Mouse (Mus musculus): ENCODE results near the gene Sipa1l1. TPM values are rescaled to one million over a fixed set of nuclear protein-coding genes. Genes with fewer than 3 reads are reported as not detected.
A peak's percentile ranks its signal among the peaks of the same experiment; 100 is the strongest.

The Sipa1l1 gene
- polyA plus RNA-seq, 1 experiment from 2014 or later, result 32.8 TPM

DNA sequence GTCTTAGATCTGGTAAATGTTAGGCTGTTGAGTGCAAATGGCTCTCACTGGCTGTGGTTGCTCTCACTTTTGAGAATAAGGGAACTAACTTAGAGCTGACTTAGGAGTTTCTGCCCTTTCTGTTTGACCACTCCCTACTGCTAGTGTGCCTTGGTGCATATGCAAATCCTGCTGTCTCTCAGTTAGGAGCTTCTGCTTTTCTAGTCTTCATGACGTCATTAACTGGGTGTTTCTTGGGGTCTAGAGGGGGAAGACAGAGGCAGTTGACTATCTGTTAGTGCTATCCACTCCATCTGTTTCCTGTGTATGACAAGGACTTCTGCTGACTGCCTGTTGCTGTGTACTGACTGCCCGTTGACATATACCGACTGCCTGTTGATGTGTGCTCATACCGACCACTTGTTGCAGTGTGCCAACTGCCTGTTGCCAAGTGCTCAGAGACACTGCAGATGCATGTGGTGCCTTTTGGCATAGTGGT lies 56.7 kb downstream of the Sipa1l1 start:
- Histone ChIP-seq H3K36me3 (ENCODE audit: control insufficient read depth, insufficient read depth, low read length) (no peaks in the 10 kb centered on the region), H3K4me2 (ENCODE audit: low read depth, low read length) (no peak overlapping the region), H3K9ac (ENCODE audit: low read length) (no peak overlapping the region), H3K27ac (ENCODE audit: low read length) (no peak overlapping the region), H3K9me3 (replicated peaks; ENCODE audit: control insufficient read depth, low read length) (no peaks in the 10 kb centered on the region), H3K27me3 (ENCODE audit: control insufficient read depth, insufficient read depth, low read length) (no peaks in the 10 kb centered on the region), H3K4me3 (replicated peaks; ENCODE audit: low read length) (no peak overlapping the region), H3K4me1 (ENCODE audit: control insufficient read depth, insufficient read depth, low read length) (peaks cover 11% of the 10 kb centered on the region; the same call in 1 of the 2 replicates)
- WGBS, result 42% methylated on average over 4 of the region's 4 CpGs
- ATAC-seq (ENCODE audit: insufficient read depth, low FRiP score), result peak; percentile 44; the same call in 1 of the 2 replicates

DNA sequence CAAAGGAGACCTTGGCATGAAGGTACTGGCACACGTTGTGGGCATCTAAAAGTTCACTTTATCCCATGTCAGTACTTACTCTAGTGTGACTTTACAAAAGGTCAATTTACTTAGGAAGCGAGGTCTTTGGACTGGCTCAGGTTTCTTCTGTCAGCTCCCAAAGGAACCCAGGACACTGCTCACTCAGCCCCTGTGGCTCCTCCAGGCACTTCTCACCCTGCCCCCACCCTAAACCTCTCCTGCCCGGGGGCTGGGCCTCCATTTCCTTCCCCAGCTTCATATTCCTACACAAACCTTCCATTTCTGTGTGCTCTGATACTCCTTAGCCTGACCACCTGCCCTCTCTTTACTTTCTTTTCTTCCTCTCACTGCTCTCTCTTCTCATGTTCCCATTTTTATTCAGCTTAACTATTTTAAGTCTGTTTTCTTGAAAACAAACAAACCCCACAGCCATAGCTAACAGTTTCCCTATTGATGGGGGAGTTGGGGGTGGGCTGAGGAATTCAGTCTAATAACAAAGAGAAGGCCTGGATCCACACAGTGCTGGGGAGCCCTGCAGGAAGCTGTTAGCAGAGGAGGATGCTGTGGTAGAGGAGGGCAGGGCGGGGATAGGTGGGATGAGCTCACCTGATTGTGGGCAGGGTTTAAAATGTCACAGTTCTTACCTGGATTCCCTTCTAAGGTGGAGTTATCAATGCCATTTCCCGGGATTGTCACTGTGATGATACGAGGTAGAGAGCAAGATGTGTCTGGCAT lies 57.4 kb downstream of the Sipa1l1 start:
- Histone ChIP-seq H3K27me3 (ENCODE audit: control insufficient read depth, insufficient read depth, low read length) (no peaks in the 10 kb centered on the region), H3K4me1 (ENCODE audit: control insufficient read depth, insufficient read depth, low read length) (peaks cover 17% of the 10 kb centered on the region; the same call in 1 of the 2 replicates), H3K9ac (ENCODE audit: low read length) (no peak overlapping the region), H3K36me3 (ENCODE audit: control insufficient read depth, insufficient read depth, low read length) (no peaks in the 10 kb centered on the region), H3K4me2 (ENCODE audit: low read depth, low read length) (no peak overlapping the region), H3K4me3 (replicated peaks; ENCODE audit: low read length) (no peak overlapping the region), H3K9me3 (replicated peaks; ENCODE audit: control insufficient read depth, low read length) (no peaks in the 10 kb centered on the region), H3K27ac (ENCODE audit: low read length) (no peak overlapping the region)
- 48% methylated on average over 6 of the region's 6 CpGs for WGBS
- no peak for ATAC-seq (ENCODE audit: insufficient read depth, low FRiP score)

DNA sequence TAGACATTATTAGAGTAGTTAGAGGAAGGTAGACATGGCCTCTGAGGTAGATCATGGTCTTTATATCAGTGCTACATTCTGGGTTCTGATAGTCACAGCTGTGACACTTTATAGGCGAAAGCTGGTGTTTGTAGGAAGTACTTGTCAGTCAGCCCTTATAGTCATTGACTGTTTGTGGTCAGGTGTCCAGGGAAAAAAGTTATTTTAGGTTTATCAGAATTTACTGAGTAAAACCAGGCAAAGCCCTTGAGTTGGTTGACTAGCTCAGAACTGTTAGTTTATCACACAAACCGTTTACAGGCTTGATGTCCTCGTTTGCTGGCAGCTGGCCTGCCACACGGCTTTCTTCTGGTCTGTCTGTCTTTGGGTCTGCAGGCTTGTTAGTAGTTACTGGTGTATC lies 61.0 kb downstream of the Sipa1l1 start:
- Histone ChIP-seq H3K9me3 (replicated peaks; ENCODE audit: control insufficient read depth, low read length) (no peaks in the 10 kb centered on the region), H3K4me1 (ENCODE audit: control insufficient read depth, insufficient read depth, low read length) (peaks cover 23% of the 10 kb centered on the region), H3K4me2 (ENCODE audit: low read depth, low read length) (no peak overlapping the region), H3K4me3 (replicated peaks; ENCODE audit: low read length) (no peak overlapping the region), H3K36me3 (ENCODE audit: control insufficient read depth, insufficient read depth, low read length) (no peaks in the 10 kb centered on the region), H3K27ac (ENCODE audit: low read length) (no peak overlapping the region), H3K9ac (ENCODE audit: low read length) (no peak overlapping the region), H3K27me3 (ENCODE audit: control insufficient read depth, insufficient read depth, low read length) (no peaks in the 10 kb centered on the region)
- no peak for ATAC-seq (ENCODE audit: insufficient read depth, low FRiP score)
- WGBS, result 60% methylated on average over 4 of the region's 4 CpGs

DNA sequence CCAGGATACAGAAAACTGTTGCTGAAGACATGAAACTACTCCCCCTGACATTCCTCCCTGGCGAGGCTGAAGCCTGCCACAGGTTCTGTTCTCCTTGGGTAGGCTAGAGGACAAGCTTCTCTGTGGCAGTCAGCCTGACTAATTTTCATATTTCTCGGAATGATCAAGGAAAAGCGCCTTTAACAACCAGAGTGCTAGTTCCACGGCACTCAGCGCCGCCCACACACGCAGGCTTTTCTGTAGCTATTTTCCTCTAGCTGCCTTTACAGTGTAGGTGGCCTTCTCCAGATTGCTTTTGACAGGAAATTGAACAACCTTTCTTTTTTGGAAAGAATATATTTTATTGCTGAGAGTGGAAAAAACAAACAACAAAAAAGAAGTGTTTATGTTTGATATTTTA lies 62.1 kb downstream of the Sipa1l1 start:
- no peak overlapping the region for H3K4me2 ChIP-seq (ENCODE audit: low read depth, low read length)
- H3K27ac ChIP-seq (ENCODE audit: low read length), result no peak overlapping the region
- peaks cover 20% of the 10 kb centered on the region for H3K4me1 ChIP-seq (ENCODE audit: control insufficient read depth, insufficient read depth, low read length)
- no peaks in the 10 kb centered on the region for H3K36me3 ChIP-seq (ENCODE audit: control insufficient read depth, insufficient read depth, low read length)
- no peak for ATAC-seq (ENCODE audit: insufficient read depth, low FRiP score)
- H3K27me3 ChIP-seq (ENCODE audit: control insufficient read depth, insufficient read depth, low read length), result no peaks in the 10 kb centered on the region
- 63% methylated on average over 7 of the region's 7 CpGs for WGBS
- H3K9me3 ChIP-seq (replicated peaks; ENCODE audit: control insufficient read depth, low read length), result no peaks in the 10 kb centered on the region
- no peak overlapping the region for H3K4me3 ChIP-seq (replicated peaks; ENCODE audit: low read length)
- H3K9ac ChIP-seq (ENCODE audit: low read length), result no peak overlapping the region

DNA sequence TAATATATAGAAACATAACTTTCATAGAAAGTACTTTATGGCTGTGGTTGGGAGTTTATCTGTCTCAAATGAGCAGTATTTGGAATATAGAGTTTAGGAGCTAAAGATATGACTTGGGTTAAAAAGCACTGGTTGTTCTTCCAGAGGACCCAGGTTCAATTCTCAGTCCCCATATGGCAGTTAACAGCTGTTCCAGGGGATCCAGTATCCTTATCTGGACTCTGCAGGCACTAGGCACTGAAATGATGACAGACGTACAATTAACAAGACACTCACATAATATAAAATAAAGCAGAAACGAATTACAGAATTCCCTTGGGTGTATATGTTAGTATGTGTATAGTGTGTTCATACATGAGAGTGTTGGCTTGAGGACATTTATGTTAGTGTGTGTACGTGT lies 64.1 kb downstream of the Sipa1l1 start:
- H3K36me3 ChIP-seq (ENCODE audit: control insufficient read depth, insufficient read depth, low read length), result no peaks in the 10 kb centered on the region
- H3K9ac ChIP-seq (ENCODE audit: low read length), result no peak overlapping the region
- H3K4me1 ChIP-seq (ENCODE audit: control insufficient read depth, insufficient read depth, low read length), result peaks cover 21% of the 10 kb centered on the region
- no peak overlapping the region for H3K4me2 ChIP-seq (ENCODE audit: low read depth, low read length)
- WGBS, result 80% methylated on average over 3 of the region's 3 CpGs
- H3K27me3 ChIP-seq (ENCODE audit: control insufficient read depth, insufficient read depth, low read length), result no peaks in the 10 kb centered on the region
- no peak for ATAC-seq (ENCODE audit: insufficient read depth, low FRiP score)
- H3K9me3 ChIP-seq (replicated peaks; ENCODE audit: control insufficient read depth, low read length), result no peaks in the 10 kb centered on the region
- no peak overlapping the region for H3K4me3 ChIP-seq (replicated peaks; ENCODE audit: low read length)
- H3K27ac ChIP-seq (ENCODE audit: low read length), result no peak overlapping the region

DNA sequence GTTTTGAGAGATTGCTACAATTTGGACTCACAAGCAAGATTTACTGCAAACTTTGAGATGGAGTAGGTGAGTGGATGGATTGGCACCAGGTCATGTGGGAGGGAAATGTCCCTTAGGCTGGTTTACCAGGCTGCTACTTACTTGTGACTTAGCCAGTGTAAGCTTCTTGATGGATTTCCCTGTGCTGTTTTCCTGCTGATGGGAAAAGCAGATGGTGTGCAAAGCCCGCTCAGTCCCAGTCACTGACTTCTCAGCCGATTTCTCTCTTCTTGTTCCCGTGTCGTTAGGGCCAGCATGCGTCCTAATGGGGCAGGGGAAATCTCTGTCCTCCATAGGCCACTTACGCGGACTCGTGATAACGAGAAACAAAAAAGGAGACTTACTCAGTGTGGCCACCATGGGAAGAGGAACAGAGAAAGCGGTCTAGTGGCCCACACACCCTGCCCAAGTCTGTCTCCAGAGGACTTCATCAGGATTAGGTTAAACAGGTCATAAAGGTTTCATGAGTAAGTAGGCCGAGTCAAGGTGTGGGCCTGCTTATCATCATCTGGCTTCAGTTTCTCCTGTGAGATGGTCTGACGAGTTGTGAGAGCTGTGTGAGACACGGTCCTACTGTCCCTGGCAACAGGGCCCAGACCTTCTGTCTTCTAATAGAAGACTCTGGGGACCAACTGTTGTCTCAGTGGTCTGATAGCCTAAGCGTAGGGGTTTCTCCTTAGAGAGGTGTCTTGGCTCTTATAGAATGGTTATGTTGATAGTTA lies 65.5 kb downstream of the Sipa1l1 start:
- H3K4me3 ChIP-seq (replicated peaks; ENCODE audit: low read length), result no peak overlapping the region
- no peak overlapping the region for H3K27ac ChIP-seq (ENCODE audit: low read length)
- H3K9me3 ChIP-seq (replicated peaks; ENCODE audit: control insufficient read depth, low read length), result no peaks in the 10 kb centered on the region
- H3K4me2 ChIP-seq (ENCODE audit: low read depth, low read length), result no peak overlapping the region
- H3K36me3 ChIP-seq (ENCODE audit: control insufficient read depth, insufficient read depth, low read length), result no peaks in the 10 kb centered on the region
- no peaks in the 10 kb centered on the region for H3K27me3 ChIP-seq (ENCODE audit: control insufficient read depth, insufficient read depth, low read length)
- no peak for ATAC-seq (ENCODE audit: insufficient read depth, low FRiP score)
- H3K4me1 ChIP-seq (ENCODE audit: control insufficient read depth, insufficient read depth, low read length), result peaks cover 24% of the 10 kb centered on the region
- 85% methylated on average over 14 of the region's 14 CpGs for WGBS
- H3K9ac ChIP-seq (ENCODE audit: low read length), result no peak overlapping the region

DNA sequence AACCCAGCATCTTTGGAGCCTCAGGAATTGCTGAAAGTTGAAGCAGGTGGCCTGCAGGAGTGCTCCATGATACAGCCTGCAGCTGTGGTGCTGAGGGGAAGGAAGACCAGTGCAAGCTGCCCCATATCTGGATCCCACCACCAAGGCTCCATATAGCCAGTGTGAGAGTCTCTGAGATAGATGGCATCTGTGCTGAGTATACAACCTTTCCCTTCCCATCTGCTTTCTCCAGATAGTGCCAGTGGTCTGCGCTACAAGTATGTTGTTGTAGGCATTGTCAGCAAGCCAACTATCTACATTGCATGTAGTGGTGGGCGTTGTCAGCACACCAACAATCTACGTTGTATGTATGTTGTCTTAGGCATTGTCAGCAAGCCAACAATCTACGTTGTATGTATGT lies 68.0 kb downstream of the Sipa1l1 start:
- no peak overlapping the region for H3K27ac ChIP-seq (ENCODE audit: low read length)
- 84% methylated on average over 4 of the region's 4 CpGs for WGBS

DNA sequence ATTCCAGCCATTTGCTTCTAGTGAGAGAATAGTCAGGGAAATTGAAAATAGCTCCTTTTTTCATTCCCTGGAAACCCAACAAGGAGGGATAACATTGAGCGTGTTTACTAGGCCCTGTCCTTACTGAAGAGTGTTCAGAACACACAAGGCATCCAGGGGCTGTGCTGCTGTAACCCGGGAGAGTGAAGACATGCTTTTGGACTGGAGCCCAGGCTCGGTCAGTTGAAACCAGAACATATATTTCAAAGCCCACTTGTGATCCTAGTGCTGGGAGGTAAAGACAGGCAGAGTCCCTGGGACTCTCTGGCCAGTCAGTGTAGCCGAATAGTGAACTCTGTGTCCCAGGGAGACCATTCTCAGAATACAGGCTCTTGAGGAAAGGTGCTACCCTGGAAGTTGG lies 68.8 kb downstream of the Sipa1l1 start:
- ATAC-seq (ENCODE audit: insufficient read depth, low FRiP score), result peak; percentile 29; the same call in 1 of the 2 replicates
- no peaks in the 10 kb centered on the region for H3K27me3 ChIP-seq (ENCODE audit: control insufficient read depth, insufficient read depth, low read length)
- no peaks in the 10 kb centered on the region for H3K36me3 ChIP-seq (ENCODE audit: control insufficient read depth, insufficient read depth, low read length)
- no peak overlapping the region for H3K4me3 ChIP-seq (replicated peaks; ENCODE audit: low read length)
- 0 out of 2 replicates have a peak, but pooled peaks cover 6% of the 10 kb centered on the region for H3K4me1 ChIP-seq (ENCODE audit: control insufficient read depth, insufficient read depth, low read length)
- H3K9me3 ChIP-seq (replicated peaks; ENCODE audit: control insufficient read depth, low read length), result no peaks in the 10 kb centered on the region
- no peak overlapping the region for H3K9ac ChIP-seq (ENCODE audit: low read length)
- H3K27ac ChIP-seq (ENCODE audit: low read length), result peak overlapping the region; percentile 27; the same call in 1 of the 2 replicates
- WGBS, result 57% methylated on average over 4 of the region's 4 CpGs
- no peak overlapping the region for H3K4me2 ChIP-seq (ENCODE audit: low read depth, low read length)

More for the DNA sequence above, 68.0 kb downstream of the Sipa1l1 start:
- no peak overlapping the region for H3K9ac ChIP-seq (ENCODE audit: low read length)
- H3K4me1 ChIP-seq (ENCODE audit: control insufficient read depth, insufficient read depth, low read length), result peaks cover 11% of the 10 kb centered on the region; the same call in 1 of the 2 replicates
- no peak overlapping the region for H3K4me3 ChIP-seq (replicated peaks; ENCODE audit: low read length)
- H3K27me3 ChIP-seq (ENCODE audit: control insufficient read depth, insufficient read depth, low read length), result no peaks in the 10 kb centered on the region
- H3K9me3 ChIP-seq (replicated peaks; ENCODE audit: control insufficient read depth, low read length), result no peaks in the 10 kb centered on the region
- no peak for ATAC-seq (ENCODE audit: insufficient read depth, low FRiP score)
- H3K36me3 ChIP-seq (ENCODE audit: control insufficient read depth, insufficient read depth, low read length), result no peaks in the 10 kb centered on the region
- no peak overlapping the region for H3K4me2 ChIP-seq (ENCODE audit: low read depth, low read length)

DNA sequence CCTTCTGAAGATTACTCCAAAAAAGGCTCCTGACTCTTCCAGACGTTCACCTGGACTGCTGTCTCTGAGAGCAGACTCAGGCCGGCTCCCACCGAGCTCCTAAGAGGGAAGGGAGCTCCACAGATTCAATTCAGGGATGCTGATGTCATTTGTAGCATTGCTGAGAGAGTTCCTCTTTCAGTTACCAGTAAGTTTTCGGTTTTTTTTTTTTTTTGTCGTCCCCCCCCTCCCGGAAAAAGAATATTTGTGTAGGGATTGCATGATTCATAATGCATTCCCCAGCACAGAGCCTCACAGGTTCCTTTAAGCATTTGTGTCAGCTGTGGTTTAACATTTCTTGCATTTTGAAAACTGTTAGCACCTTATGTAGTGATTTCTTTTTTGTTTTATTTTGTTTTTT lies 71.6 kb downstream of the Sipa1l1 start:
- ATAC-seq (ENCODE audit: insufficient read depth, low FRiP score), result no peak
- Histone ChIP-seq H3K27ac (ENCODE audit: low read length) (no peak overlapping the region), H3K27me3 (ENCODE audit: control insufficient read depth, insufficient read depth, low read length) (no peaks in the 10 kb centered on the region), H3K4me2 (ENCODE audit: low read depth, low read length) (no peak overlapping the region), H3K4me1 (ENCODE audit: control insufficient read depth, insufficient read depth, low read length) (peaks cover 11% of the 10 kb centered on the region), H3K4me3 (replicated peaks; ENCODE audit: low read length) (no peak overlapping the region), H3K9me3 (replicated peaks; ENCODE audit: control insufficient read depth, low read length) (no peaks in the 10 kb centered on the region), H3K36me3 (ENCODE audit: control insufficient read depth, insufficient read depth, low read length) (no peaks in the 10 kb centered on the region), H3K9ac (ENCODE audit: low read length) (no peak overlapping the region)
- WGBS, result 68% methylated on average over 6 of the region's 6 CpGs

Measured in stomach, embryonic 16.5 days (tissue).